Mouse (Mus musculus) neural tube, embryonic 10.5 days (tissue): Measurements from ENCODE around the gene Olfr1141.

ENCODE experiments used
- DNase-seq: peaks from one replicate; pipeline ENCODE4 v3.0.0-alpha.2; 2017; ENCODE audit warnings: low spot score; ENCODE audit errors: extremely low spot score

Olfr1141 gene

GRCm38 (mm10) chr2:87753891-87754290, at the start of gene Olfr1141:
Gene Olfr1141 (minus strand): TSS chr2:87753991.
- DNase-seq = no peak

GRCm38 (mm10) chr2:87800292-87800691, 46.5 kb upstream of the Olfr1141 start, which contains the start of gene Olfr1143:
Gene Olfr1143 (plus strand): TSS chr2:87800592.
- no peak for DNase-seq

GRCm38 (mm10) chr2:87779183-87779582, 25.4 kb upstream of the Olfr1141 start, which contains the start of gene Olfr152:
Gene Olfr152 (plus strand): TSS chr2:87779483.
- no peak for DNase-seq

- DNase-seq = no peak
Observed at GRCm38 (mm10) chr2:87776143-87776542, 22.4 kb upstream of the Olfr1141 start.

GRCm38 (mm10) chr2:87743452-87743851, 10.3 kb downstream of the Olfr1141 start, which contains the start of gene Olfr1140:
Gene Olfr1140 (plus strand): TSS chr2:87743752.
- no peak for DNase-seq

- no peak for DNase-seq
Observed at GRCm38 (mm10) chr2:87739878-87740277, 13.9 kb downstream of the Olfr1141 start, which contains the start of gene Olfr1138. Gene Olfr1138 (minus strand): TSS chr2:87739978.

- DNase-seq = no peak
Observed at GRCm38 (mm10) chr2:87713079-87713478, 40.7 kb downstream of the Olfr1141 start, which contains the start of gene Olfr1137. Gene Olfr1137 (minus strand): TSS chr2:87713179.
